In genomic region chr3:96087219-96087618, GRCm38 (mm10) we compare ENCODE assay signal across 27 mouse cellular contexts. TPM values are rescaled to one million over a fixed set of nuclear protein-coding genes. Genes with fewer than 3 reads are reported as not detected.
A peak's percentile ranks its signal among the peaks of the same experiment; 100 is the strongest.
DNase-seq lines count a peak whose midpoint lies in the region; ATAC-seq and TF ChIP-seq lines count a peak whose summit lies in the region.
"Had no signal": no experiment of that assay in that cellular context is flagged by ENCODE, and none has a peak within 500 bp of the region (broad histone marks: within the 10 kb centered on the region; RNA-seq: fewer than 3 reads in every experiment).

No protein-coding gene starts in this region.

- TF ChIP-seq CTCF in liver, embryonic 14.5 days (IDR thresholded peaks at IDR 0.05; ENCODE audit: low read depth) = no peak

- H3K36me3 ChIP-seq in liver, embryonic 11.5 days (ENCODE audit: control insufficient read depth, insufficient read depth, low read length) = no peaks in the 10 kb centered on the region
- no peaks in the 10 kb centered on the region for H3K36me3 ChIP-seq in liver, embryonic 14.5 days (replicated peaks; ENCODE audit: control insufficient read depth, insufficient read depth, low read depth)
- H3K36me3 ChIP-seq: embryonic facial prominence, embryonic 13.5 days; forebrain, embryonic 15.5 days; hindbrain, embryonic 10.5 days; limb, embryonic 15.5 days; neural tube, embryonic 15.5 days had no signal

- peak; percentile 77 for DNase-seq in liver
- no peak for DNase-seq in liver, embryonic 11.5 days (ENCODE audit: low spot score)
- peak; percentile 70 for DNase-seq in c-Kit-negative CD71-positive TER-119-positive erythroid progenitor cells, embryonic 14.5 days (ENCODE audit: low read depth, low spot score)
- peak in 1 of 3 experiments; percentile 55 for DNase-seq in liver, embryonic 14.5 days (ENCODE audit: low read depth in 3 of 3, low spot score in 3 of 3)
- no peak for DNase-seq in embryo, embryonic 11 days
- no peak for DNase-seq in lung, postnatal 10 days
- DNase-seq: cerebellum, adult 11-12 months; cerebellum, postnatal 14 days; gastrocnemius, postnatal 10 days; heart, adult 2 months; kidney, postnatal 25 days; left cerebral cortex, postnatal 4 days; right cerebral cortex, adult 18-20 months; right cerebral cortex, postnatal 4 days; thymus, postnatal 14 days had no signal

- no peak for TF ChIP-seq EP300 in liver, embryonic 14.5 days (IDR thresholded peaks at IDR 0.05; ENCODE audit: low read depth)

- 60% methylated on average over 2 of the region's 2 CpGs for WGBS in liver, embryonic 11.5 days
- 32% methylated on average over 2 of the region's 2 CpGs for WGBS in liver, embryonic 14.5 days (ENCODE audit: insufficient replicate concordance)

- H3K27ac ChIP-seq in liver, embryonic 11.5 days (ENCODE audit: low read depth, low read length) = no peak overlapping the region
- H3K27ac ChIP-seq in liver, embryonic 14.5 days = no peak overlapping the region; the same call in 1 of the 2 replicates
- H3K27ac ChIP-seq: embryonic facial prominence, embryonic 13.5 days; forebrain, embryonic 15.5 days; heart, adult 2 months; hindbrain, embryonic 10.5 days; hindbrain, postnatal 0 days; left cerebral cortex, adult 2 months; limb, embryonic 15.5 days; macrophage; neural tube, embryonic 15.5 days had no signal

- no peak overlapping the region for H3K4me2 ChIP-seq in liver, embryonic 11.5 days
- H3K4me2 ChIP-seq in liver, embryonic 14.5 days (ENCODE audit: low read depth) = no peak overlapping the region; the same call in 1 of the 2 replicates
- H3K4me2 ChIP-seq: embryonic facial prominence, embryonic 13.5 days; forebrain, embryonic 15.5 days; limb, embryonic 15.5 days; midbrain, embryonic 11.5 days; neural tube, embryonic 15.5 days had no signal

- no peaks in the 10 kb centered on the region for H3K27me3 ChIP-seq in liver, embryonic 11.5 days (replicated peaks; ENCODE audit: control insufficient read depth, insufficient read depth, low read length)
- H3K27me3 ChIP-seq in liver, embryonic 14.5 days (ENCODE audit: control insufficient read depth, insufficient read depth, low read length) = no peaks in the 10 kb centered on the region; the same call in 1 of the 2 replicates
- H3K27me3 ChIP-seq: embryonic facial prominence, embryonic 13.5 days; forebrain, embryonic 15.5 days; limb, embryonic 15.5 days; neural tube, embryonic 15.5 days; Patski had no signal

- H3K9ac ChIP-seq in liver, embryonic 11.5 days (ENCODE audit: low read depth, low read length) = no peak overlapping the region
- H3K9ac ChIP-seq in liver, embryonic 14.5 days (replicated peaks) = no peak overlapping the region
- H3K9ac ChIP-seq: embryonic facial prominence, embryonic 13.5 days; forebrain, embryonic 15.5 days; limb, embryonic 15.5 days; neural tube, embryonic 15.5 days had no signal

- H3K9me3 ChIP-seq in liver, embryonic 11.5 days (ENCODE audit: control insufficient read depth, low read length) = no peaks in the 10 kb centered on the region
- no peaks in the 10 kb centered on the region; the same call in 1 of the 2 replicates for H3K9me3 ChIP-seq in liver, embryonic 14.5 days (ENCODE audit: control insufficient read depth, low read length)
- H3K9me3 ChIP-seq: embryonic facial prominence, embryonic 13.5 days; forebrain, embryonic 15.5 days; hindbrain, embryonic 10.5 days; limb, embryonic 15.5 days; neural tube, embryonic 15.5 days had no signal

- ATAC-seq in liver, embryonic 11.5 days (replicated peaks; ENCODE audit: low FRiP score) = no peak
- peak; percentile 85 for ATAC-seq in liver, embryonic 14.5 days (ENCODE audit: insufficient read depth)
- ATAC-seq in inflammation-experienced regulatory T-cells, adult 6 months = no peak
- ATAC-seq: forebrain, embryonic 15.5 days; hindbrain, postnatal 0 days; intestine, postnatal 0 days; Patski had no signal

- H3K4me1 ChIP-seq in liver, embryonic 11.5 days (replicated peaks; ENCODE audit: control insufficient read depth, insufficient read depth, low read length) = peaks cover 9% of the 10 kb centered on the region
- peaks cover 6 to 23% of the 10 kb centered on the region in 2 experiments for H3K4me1 ChIP-seq in liver, embryonic 14.5 days (replicated peaks; ENCODE audit: control insufficient read depth in 2 of 2, insufficient read depth in 2 of 2, low read length in 1 of 2)
- H3K4me1 ChIP-seq: forebrain, embryonic 15.5 days; limb, embryonic 15.5 days; neural tube, embryonic 15.5 days had no signal

- H3K4me3 ChIP-seq in liver, embryonic 11.5 days (ENCODE audit: low read depth, low read length) = no peak overlapping the region
- H3K4me3 ChIP-seq in liver, embryonic 14.5 days (ENCODE audit: insufficient read depth in 1 of 2, low read depth in 2 of 2, low read length in 2 of 2) = no peak overlapping the region
- H3K4me3 ChIP-seq: embryonic facial prominence, embryonic 13.5 days; forebrain, embryonic 15.5 days; heart, adult 2 months; hindbrain, embryonic 10.5 days; left cerebral cortex, adult 2 months; limb, embryonic 15.5 days; neural tube, embryonic 15.5 days had no signal

RNA-seq across cellular contexts. Expression of gene Otud7b, which starts 17.1 kb away (rescaled TPM):
- polyA plus RNA-seq in liver, embryonic 11.5 days (2014; fragmentation: Nextera tagmentation; extraction: Ambion mirVana) = 7.1 and 7.9 TPM in 2 replicates
- polyA plus RNA-seq in liver, embryonic 14.5 days (2012; rRNA removed) = 2.8 and 3.5 TPM in 2 replicates
- 5.2 and 8.4 TPM in 2 replicates for polyA plus RNA-seq in liver, embryonic 14.5 days (2014; fragmentation: Nextera tagmentation; extraction: Ambion mirVana)
- polyA plus RNA-seq in inflammation-experienced regulatory T-cells, adult 6 months (2017; shearing (Covaris generic)) = 10 to 100 TPM in 1 of 3 experiments, 1 to 10 TPM in 2; 7.4 to 13.1 (median 9.9) TPM

RNA-seq across cellular contexts. Expression of gene Vps45, which starts 29.0 kb away (rescaled TPM):
- 17.4 and 18.5 TPM in 2 replicates for polyA plus RNA-seq in liver, embryonic 11.5 days (2014; fragmentation: Nextera tagmentation; extraction: Ambion mirVana)
- polyA plus RNA-seq in liver, embryonic 14.5 days (2012; rRNA removed) = 4.8 and 6.6 TPM in 2 replicates
- polyA plus RNA-seq in liver, embryonic 14.5 days (2014; fragmentation: Nextera tagmentation; extraction: Ambion mirVana) = 9.0 and 9.8 TPM in 2 replicates
- 10 to 100 TPM; 21.2 to 23.9 (median 23.9) TPM for polyA plus RNA-seq in inflammation-experienced regulatory T-cells, adult 6 months (2017; shearing (Covaris generic))

Comparison
In these comparisons a context has a peak if more than half of its experiments do, and no peak if none do; other contexts are left out.
1. DNase-seq: peak in liver (single experiment) and c-Kit-negative CD71-positive TER-119-positive erythroid progenitor cells, embryonic 14.5 days (single experiment); none in liver, embryonic 11.5 days (single experiment), embryo, embryonic 11 days (single experiment) and lung, postnatal 10 days (single experiment).